Mouse (Mus musculus) liver, embryonic 14.5 days (tissue): ENCODE results near the gene Cipc. TPM values are rescaled to one million over a fixed set of nuclear protein-coding genes. Genes with fewer than 3 reads are reported as not detected.

ENCODE experiments used
- ATAC-seq: fragments of 200-750 bp; cut with Nextera tagmentation; 2 replicates; pipeline ENCODE4 v1.8.0; 2017; ENCODE audit warnings: moderate number of reproducible peaks, mild to moderate bottlenecking, moderate library complexity; ENCODE audit not compliant: insufficient read depth
- DNase-seq, 3 experiments: peaks; one replicate each; pipeline ENCODE4 v3.0.0-alpha.2; 2012 to 2013; ENCODE audit warnings: low read depth in 3 of 3, low spot score in 3 of 3
- H3K27ac ChIP-seq: fragments of 300-500 bp; sonication (generic); 2 replicates; pipeline ENCODE4 v1.5.1; 2014; ENCODE audit warnings: moderate library complexity, mild to moderate bottlenecking, control low read depth, inconsistent platforms
- H3K27me3 ChIP-seq: fragments of 300-500 bp; sonication (generic); 2 replicates; pipeline ENCODE4 v1.6.1; 2014; ENCODE audit warnings: mild to moderate bottlenecking, low read length, moderate library complexity; ENCODE audit not compliant: control insufficient read depth, insufficient read depth
- H3K36me3 ChIP-seq: fragments of 300-500 bp; sonication (generic); replicated peaks from 2 replicates; pipeline ENCODE4 v1.6.1; 2014; ENCODE audit warnings: low read depth; ENCODE audit not compliant: control insufficient read depth, insufficient read depth
- H3K4me1 ChIP-seq, 2 experiments: fragments of 200-500 bp in 1 of 2; fragments of 300-500 bp in 1 of 2; sonication (generic) in 1 of 2; replicated peaks; 2 replicates each; pipeline ENCODE4 v1.6.1; 2012 to 2014; ENCODE audit warnings: antibody characterized with exemption in 1 of 2, inconsistent platforms in 1 of 2, low read length in 1 of 2; ENCODE audit not compliant: control insufficient read depth in 2 of 2, insufficient read depth in 2 of 2
- H3K4me2 ChIP-seq: fragments of 300-500 bp; sonication (generic); 2 replicates; pipeline ENCODE4 v1.6.1; 2014; ENCODE audit warnings: low read depth, mild to moderate bottlenecking, control low read depth, moderate library complexity
- H3K4me3 ChIP-seq, 2 experiments: fragments of 200-500 bp in 1 of 2; fragments of 300-500 bp in 1 of 2; sonication (generic) in 1 of 2; 2 replicates each; pipeline ENCODE4 v1.5.1; 2012 to 2014; ENCODE audit warnings: low read depth in 2 of 2, low read length in 2 of 2, mild to moderate bottlenecking in 2 of 2, control low read depth in 1 of 2, inconsistent platforms in 1 of 2, moderate library complexity in 1 of 2; ENCODE audit not compliant: insufficient read depth in 1 of 2
- H3K9ac ChIP-seq: fragments of 300-500 bp; sonication (generic); replicated peaks from 2 replicates; pipeline ENCODE4 v1.6.1; 2014; ENCODE audit warnings: mild to moderate bottlenecking, control low read depth, moderate library complexity
- H3K9me3 ChIP-seq: fragments of 300-500 bp; sonication (generic); 2 replicates; pipeline ENCODE4 v1.6.1; 2016; ENCODE audit warnings: low read length, mixed read lengths; ENCODE audit not compliant: control insufficient read depth
- CTCF ChIP-seq: IDR thresholded peaks from 2 replicates; pipeline ENCODE4 v1.5.1; 2016; ENCODE audit warnings: antibody characterized with exemption, low read depth, control low read depth
- EP300 ChIP-seq: IDR thresholded peaks from 2 replicates; pipeline ENCODE4 v1.6.1; 2016; ENCODE audit warnings: antibody characterized with exemption, low read depth
- WGBS: fragments of 180-500 bp; shearing (Covaris S2); extraction: QIAGEN DNeasy Blood & Tissue Kit; methylation state at CpG from one replicate; pipeline ENCODE4 v1.1.7; 2014; ENCODE audit not compliant: insufficient replicate concordance; 5-methylcytosine and 5-hydroxymethylcytosine counted together
- polyA plus RNA-seq, 2 experiments: library from polyadenylated mRNA; depleted of rRNA in 1 of 2; stranded (reverse) in 1 of 2; unstranded in 1 of 2; fragments of >200 nt; fragmentation: Nextera tagmentation in 1 of 2; extraction: Ambion mirVana in 1 of 2; gene quantifications; 2 replicates each; pipeline versions ENCODE4 v1.2.1 to v1.2.3; 2012 to 2014

Gene Cipc
- polyA plus RNA-seq, 2 experiments: 8.8 to 10.0 TPM

GRCm38 (mm10) chr12:86959661-86960060 is 12.8 kb downstream of the Cipc start:
- no peak overlapping the region for H3K9ac ChIP-seq
- no peaks in the 10 kb centered on the region for H3K4me1 ChIP-seq
- H3K4me3 ChIP-seq: no peak overlapping the region
- DNase-seq (no peak), ATAC-seq (no peak)
- H3K9me3 ChIP-seq: no peaks in the 10 kb centered on the region
- peaks cover 46% of the 10 kb centered on the region for H3K36me3 ChIP-seq
- no peak overlapping the region for H3K4me2 ChIP-seq
- no peaks in the 10 kb centered on the region for H3K27me3 ChIP-seq
- H3K27ac ChIP-seq: no peak overlapping the region
- TF ChIP-seq EP300 (no peak), CTCF (no peak)
- WGBS: 84% methylated on average over 5 of the region's 5 CpGs

- Histone ChIP-seq H3K4me2 (no peak overlapping the region), H3K27ac (no peak overlapping the region), H3K36me3 (peaks cover 46% of the 10 kb centered on the region), H3K4me1 (no peaks in the 10 kb centered on the region), H3K9ac (no peak overlapping the region), H3K27me3 (no peaks in the 10 kb centered on the region), H3K9me3 (no peaks in the 10 kb centered on the region), H3K4me3 (no peak overlapping the region)
- 81% methylated on average over 15 of the region's 15 CpGs for WGBS
- TF ChIP-seq CTCF (0 out of 2 replicates have a peak, but pooled peaks have one; percentile 22), EP300 (no peak)
- ATAC-seq (no peak), DNase-seq (no peak)
These were observed 13.3 kb downstream of the Cipc start for GRCm38 (mm10) chr12:86960138-86960537.

- Histone ChIP-seq H3K4me2 (no peak overlapping the region), H3K27me3 (no peaks in the 10 kb centered on the region), H3K27ac (no peak overlapping the region), H3K36me3 (peaks cover 41% of the 10 kb centered on the region), H3K4me1 (no peaks in the 10 kb centered on the region), H3K9me3 (no peaks in the 10 kb centered on the region), H3K4me3 (no peak overlapping the region), H3K9ac (no peak overlapping the region)
- DNase-seq (no peak), ATAC-seq (no peak)
- TF ChIP-seq CTCF: no peak
- TF ChIP-seq EP300: no peak
- WGBS: 82% methylated on average over 3 of the region's 3 CpGs
These were observed 14.0 kb downstream of the Cipc start for GRCm38 (mm10) chr12:86960791-86961335.

- DNase-seq (no peak), ATAC-seq (no peak)
- H3K9me3 ChIP-seq: no peaks in the 10 kb centered on the region
- H3K9ac ChIP-seq: no peak overlapping the region
- WGBS: 87% methylated on average over 11 of the region's 11 CpGs
- peaks cover 40% of the 10 kb centered on the region for H3K36me3 ChIP-seq
- no peaks in the 10 kb centered on the region for H3K27me3 ChIP-seq
- no peak for TF ChIP-seq EP300
- TF ChIP-seq CTCF: no peak
- H3K27ac ChIP-seq: no peak overlapping the region
- no peak overlapping the region for H3K4me2 ChIP-seq
- H3K4me1 ChIP-seq: no peaks in the 10 kb centered on the region
- H3K4me3 ChIP-seq: no peak overlapping the region
These were observed 14.9 kb downstream of the Cipc start for GRCm38 (mm10) chr12:86961589-86962344.

GRCm38 (mm10) chr12:86964278-86965057 is 17.6 kb downstream of the Cipc start:
- Histone ChIP-seq H3K9me3 (no peaks in the 10 kb centered on the region), H3K27me3 (no peaks in the 10 kb centered on the region), H3K9ac (no peak overlapping the region), H3K4me1 (peaks cover 15 to 21% of the 10 kb centered on the region in 2 experiments), H3K36me3 (peaks cover 32% of the 10 kb centered on the region), H3K27ac (no peak overlapping the region), H3K4me3 (no peak overlapping the region), H3K4me2 (no peak overlapping the region)
- ATAC-seq (no peak), DNase-seq (no peak)
- 83% methylated on average over 16 of the region's 16 CpGs for WGBS
- TF ChIP-seq EP300: no peak
- no peak for TF ChIP-seq CTCF
